Mouse (Mus musculus): ENCODE measurements around the gene Sept1.

- TF ChIP-seq CTCF (IDR thresholded peaks at IDR 0.05; ENCODE audit: borderline replicate concordance, control insufficient read depth, extremely low read depth, insufficient read depth, low read length, poor library complexity) (no peak), POLR2A (IDR thresholded peaks at IDR 0.05; ENCODE audit: control insufficient read depth, extremely low read depth, insufficient read depth, low read length, poor library complexity) (no peak)
Observed at GRCm38 (mm10) chr7:127184720-127185119, 48.2 kb downstream of the Sept1 start.
